Comparison of ENCODE assay signal across 32 mouse cellular contexts in genomic region chr4:154186002-154186537, GRCm38 (mm10). TPM values are rescaled to one million over a fixed set of nuclear protein-coding genes. Genes with fewer than 3 reads are reported as not detected.
DNase-seq lines count a peak whose midpoint lies in the region; ATAC-seq and TF ChIP-seq lines count a peak whose summit lies in the region.
"Had no signal": no experiment of that assay in that cellular context is flagged by ENCODE, and none has a peak within 500 bp of the region (broad histone marks: within the 10 kb centered on the region; RNA-seq: fewer than 3 reads in every experiment).

No protein-coding gene starts in this region.

- H3K4me1 ChIP-seq in heart, embryonic 13.5 days: peaks cover 31% of the 10 kb centered on the region
- peaks cover 61% of the 10 kb centered on the region for H3K4me1 ChIP-seq in lung, adult 2 months (ENCODE audit: control insufficient read depth, insufficient read depth, low read length)
- peaks cover 14% of the 10 kb centered on the region; the same call in 1 of the 2 replicates for H3K4me1 ChIP-seq in lung, postnatal 0 days (ENCODE audit: insufficient read depth, low read depth, low read length)
- no peaks in the 10 kb centered on the region for H3K4me1 ChIP-seq in forebrain, embryonic 14.5 days (ENCODE audit: control insufficient read depth, insufficient read depth, low read length)
- H3K4me1 ChIP-seq: neural tube, embryonic 15.5 days; stomach, embryonic 15.5 days had no signal

- no peak for TF ChIP-seq POLR2A in lung, adult 2 months (IDR thresholded peaks at IDR 0.05; ENCODE audit: borderline replicate concordance, extremely low read depth, low read depth, low read length)

- TF ChIP-seq EP300 in lung, postnatal 0 days (IDR thresholded peaks at IDR 0.05): peak; percentile 50; the same call in 1 of the 2 replicates

- 0 out of 2 replicates have a peak overlapping the region, but pooled peaks have one; percentile 29 for H3K27ac ChIP-seq in heart, embryonic 13.5 days (replicated peaks)
- no peak overlapping the region for H3K27ac ChIP-seq in lung, postnatal 0 days (ENCODE audit: low read length)
- no peak overlapping the region for H3K27ac ChIP-seq in left cerebral cortex, adult 2 months
- H3K27ac ChIP-seq in forebrain, embryonic 14.5 days (ENCODE audit: low read depth, low read length): no peak overlapping the region
- H3K27ac ChIP-seq: embryonic facial prominence, embryonic 13.5 days; hindbrain, embryonic 14.5 days; kidney, embryonic 15.5 days; layer of hippocampus, adult 2 months; liver, embryonic 13.5 days; neural tube, embryonic 15.5 days; stomach, embryonic 15.5 days had no signal

- H3K27me3 ChIP-seq in heart, embryonic 13.5 days (replicated peaks): no peaks in the 10 kb centered on the region; the same call in 1 of the 2 replicates
- H3K27me3 ChIP-seq in lung, postnatal 0 days (replicated peaks; ENCODE audit: insufficient read depth, low read length): no peaks in the 10 kb centered on the region
- no peaks in the 10 kb centered on the region for H3K27me3 ChIP-seq in forebrain, embryonic 14.5 days (replicated peaks; ENCODE audit: control insufficient read depth, insufficient read depth, low read length)
- H3K27me3 ChIP-seq: embryonic facial prominence, embryonic 13.5 days; kidney, embryonic 15.5 days; liver, embryonic 13.5 days; neural tube, embryonic 15.5 days; stomach, embryonic 15.5 days had no signal

- no peaks in the 10 kb centered on the region for H3K36me3 ChIP-seq in heart, embryonic 13.5 days
- H3K36me3 ChIP-seq in lung, postnatal 0 days (ENCODE audit: insufficient read depth, low read length): no peaks in the 10 kb centered on the region
- no peaks in the 10 kb centered on the region for H3K36me3 ChIP-seq in forebrain, embryonic 14.5 days (ENCODE audit: control insufficient read depth, insufficient read depth, low read length)
- H3K36me3 ChIP-seq: kidney, embryonic 15.5 days; liver, embryonic 13.5 days; neural tube, embryonic 15.5 days; stomach, embryonic 15.5 days had no signal

- H3K9me3 ChIP-seq in heart, embryonic 13.5 days: no peaks in the 10 kb centered on the region
- H3K9me3 ChIP-seq in lung, postnatal 0 days (ENCODE audit: low read length): no peaks in the 10 kb centered on the region
- H3K9me3 ChIP-seq in forebrain, embryonic 14.5 days (replicated peaks; ENCODE audit: control insufficient read depth, low read length): no peaks in the 10 kb centered on the region
- H3K9me3 ChIP-seq: embryonic facial prominence, embryonic 13.5 days; kidney, embryonic 15.5 days; liver, embryonic 13.5 days; neural tube, embryonic 15.5 days; stomach, embryonic 15.5 days had no signal

- TF ChIP-seq CTCF in lung, adult 2 months (IDR thresholded peaks at IDR 0.05; ENCODE audit: insufficient read depth, low read length): no peak
- peak; percentile 34 for TF ChIP-seq CTCF in lung, postnatal 0 days (IDR thresholded peaks at IDR 0.05)
- no peak for TF ChIP-seq CTCF in left cerebral cortex, adult 2 months (IDR thresholded peaks at IDR 0.05)

- 48% methylated on average over 11 of the region's 11 CpGs for WGBS in heart, embryonic 13.5 days
- 47% methylated on average over 11 of the region's 11 CpGs for WGBS in lung, adult 2 months
- 50% methylated on average over 11 of the region's 11 CpGs for WGBS in lung, postnatal 0 days
- WGBS in forebrain, embryonic 14.5 days: 80% methylated on average over 11 of the region's 11 CpGs

- no peak for ATAC-seq in heart, embryonic 13.5 days (ENCODE audit: extremely low read depth, insufficient number of reproducible peaks, low FRiP score, low TSS enrichment)
- ATAC-seq in lung, postnatal 0 days: peak; percentile 58
- ATAC-seq in forebrain, embryonic 14.5 days: no peak
- ATAC-seq: forebrain, postnatal 0 days; inflammation-experienced regulatory T-cells, adult 6 months had no signal

- no peak overlapping the region for H3K9ac ChIP-seq in heart, embryonic 13.5 days
- no peak overlapping the region for H3K9ac ChIP-seq in lung, postnatal 0 days (replicated peaks; ENCODE audit: low read depth)
- H3K9ac ChIP-seq in forebrain, embryonic 14.5 days (ENCODE audit: low read length): no peak overlapping the region
- H3K9ac ChIP-seq: embryonic facial prominence, embryonic 13.5 days; forebrain, postnatal 0 days; hindbrain, embryonic 14.5 days; kidney, embryonic 15.5 days; liver, embryonic 13.5 days; neural tube, embryonic 15.5 days; stomach, embryonic 15.5 days had no signal

- intact Hi-C loops in heart, postnatal 14 days (cut with DNase I): no loop called here
- intact Hi-C loops in left cerebral cortex, adult 2 months (cut with DNase I): no loop called here

- no peak for DNase-seq in heart, postnatal 14 days
- DNase-seq in lung, adult 18-20 months: peak; percentile 50 to 53
- no peak for DNase-seq in lung, adult 2 months
- peak; percentile 50 for DNase-seq in lung, postnatal 0 days (ENCODE audit: low spot score)
- DNase-seq in lung, postnatal 4 days: peak; percentile 48 to 71
- DNase-seq in left cerebral cortex, adult 2 months (ENCODE audit: extremely low spot score in 1 of 2, low spot score in 2 of 2): no peak
- DNase-seq in forebrain, embryonic 14.5 days (ENCODE audit: low spot score): no peak
- DNase-seq: adrenal gland, postnatal 25 days; B cell, adult 2 months; cerebellum, adult 18-20 months; cerebellum, postnatal 10 days; forebrain, postnatal 0 days; kidney, adult 18-20 months; kidney, postnatal 36 days; left cerebral cortex, postnatal 4 days; liver, embryonic 13.5 days; midbrain, embryonic 14.5 days; retina, postnatal 1 day; right cerebral cortex, postnatal 14 days had no signal

- no peak overlapping the region for H3K4me2 ChIP-seq in heart, embryonic 13.5 days
- no peak overlapping the region for H3K4me2 ChIP-seq in lung, postnatal 0 days (replicated peaks; ENCODE audit: low read depth, low read length)
- no peak overlapping the region for H3K4me2 ChIP-seq in forebrain, embryonic 14.5 days (ENCODE audit: low read length)
- H3K4me2 ChIP-seq: embryonic facial prominence, embryonic 13.5 days; hindbrain, embryonic 14.5 days; kidney, embryonic 15.5 days; liver, embryonic 13.5 days; neural tube, embryonic 15.5 days; stomach, embryonic 15.5 days had no signal

- no peak overlapping the region for H3K4me3 ChIP-seq in heart, embryonic 13.5 days
- no peak overlapping the region for H3K4me3 ChIP-seq in lung, adult 2 months (replicated peaks; ENCODE audit: extremely low read depth, low read depth, low read length)
- H3K4me3 ChIP-seq in lung, postnatal 0 days (ENCODE audit: low read depth, low read length): no peak overlapping the region
- H3K4me3 ChIP-seq in left cerebral cortex, adult 2 months: no peak overlapping the region
- no peak overlapping the region for H3K4me3 ChIP-seq in forebrain, embryonic 14.5 days (ENCODE audit: low read depth, low read length)
- H3K4me3 ChIP-seq: embryonic facial prominence, embryonic 13.5 days; erythroblast, embryonic 14.5 days; kidney, embryonic 15.5 days; layer of hippocampus, adult 2 months; liver, embryonic 13.5 days; neural tube, embryonic 15.5 days; stomach, embryonic 15.5 days had no signal

RNA-seq across cellular contexts. Expression of gene Megf6, which starts 15.5 kb away (rescaled TPM):
- polyA plus RNA-seq in heart, embryonic 13.5 days (2015; fragmentation: Nextera tagmentation; extraction: Ambion mirVana): 25.9 and 28.4 TPM in 2 replicates
- 10 to 100 TPM; 18.2 to 20.6 TPM for total RNA-seq in heart, postnatal 14 days (2021)
- 68.6 and 83.1 TPM in 2 replicates for polyA plus RNA-seq in lung, adult 2 months (2012; rRNA removed)
- 24.1 and 25.5 TPM in 2 replicates for polyA plus RNA-seq in lung, postnatal 0 days (2015; fragmentation: Nextera tagmentation; extraction: Ambion mirVana)
- total RNA-seq in left cerebral cortex, adult 2 months (2021): 1 to 10 TPM; 4.3 to 5.5 TPM
- polyA plus RNA-seq in forebrain, embryonic 14.5 days (2014; fragmentation: Nextera tagmentation; extraction: Ambion mirVana): 4.6 and 7.7 TPM in 2 replicates
- total RNA-seq: common myeloid progenitor, adult 5-6 weeks; hematopoietic stem cell, adult 5-6 weeks had no signal
- polyA plus RNA-seq: inflammation-experienced regulatory T-cells, adult 6 months had no signal

RNA-seq across cellular contexts. Expression of gene Tprgl, which starts 25.6 kb away (rescaled TPM):
- 119 and 121 TPM in 2 replicates for polyA plus RNA-seq in heart, embryonic 13.5 days (2015; fragmentation: Nextera tagmentation; extraction: Ambion mirVana)
- total RNA-seq in heart, postnatal 14 days (2021): 100 to 1,000 TPM; 121 to 126 TPM
- polyA plus RNA-seq in lung, adult 2 months (2012; rRNA removed): 223 and 276 TPM in 2 replicates
- polyA plus RNA-seq in lung, postnatal 0 days (2015; fragmentation: Nextera tagmentation; extraction: Ambion mirVana): 249 and 268 TPM in 2 replicates
- 100 to 1,000 TPM; 162 to 168 TPM for total RNA-seq in left cerebral cortex, adult 2 months (2021)
- polyA plus RNA-seq in forebrain, embryonic 14.5 days (2014; fragmentation: Nextera tagmentation; extraction: Ambion mirVana): 184 and 194 TPM in 2 replicates

RNA-seq across cellular contexts. Expression of gene Wrap73, which starts 43.9 kb away (rescaled TPM):
- polyA plus RNA-seq in heart, embryonic 13.5 days (2015; fragmentation: Nextera tagmentation; extraction: Ambion mirVana): 22.6 and 24.3 TPM in 2 replicates
- total RNA-seq in heart, postnatal 14 days (2021): 10 to 100 TPM; 12.6 to 13.5 TPM
- 20.2 and 20.3 TPM in 2 replicates for polyA plus RNA-seq in lung, adult 2 months (2012; rRNA removed)
- polyA plus RNA-seq in lung, postnatal 0 days (2015; fragmentation: Nextera tagmentation; extraction: Ambion mirVana): 19.8 and 21.6 TPM in 2 replicates
- total RNA-seq in left cerebral cortex, adult 2 months (2021): 10 to 100 TPM; 29.4 to 35.2 TPM
- 64.2 and 69.7 TPM in 2 replicates for polyA plus RNA-seq in forebrain, embryonic 14.5 days (2014; fragmentation: Nextera tagmentation; extraction: Ambion mirVana)

RNA-seq across cellular contexts. Expression of gene Trp73, which starts 46.1 kb away (rescaled TPM):
- polyA plus RNA-seq in heart, embryonic 13.5 days (2015; fragmentation: Nextera tagmentation; extraction: Ambion mirVana): 0.07 and 0.10 TPM in 2 replicates
- total RNA-seq in heart, postnatal 14 days (2021): under 1 TPM; 0.05 to 0.07 TPM
- 9.9 and 10.0 TPM in 2 replicates for polyA plus RNA-seq in lung, adult 2 months (2012; rRNA removed)
- polyA plus RNA-seq in lung, postnatal 0 days (2015; fragmentation: Nextera tagmentation; extraction: Ambion mirVana): 1.8 and 2.6 TPM in 2 replicates
- 1 to 10 TPM in 1 of 2 experiments, under 1 TPM in 1; 0.41 to 1.1 TPM for total RNA-seq in left cerebral cortex, adult 2 months (2021)
- 4.6 and 5.4 TPM in 2 replicates for polyA plus RNA-seq in forebrain, embryonic 14.5 days (2014; fragmentation: Nextera tagmentation; extraction: Ambion mirVana)
- total RNA-seq: adrenal gland, adult 18-20 months; adrenal gland, postnatal 25 days; common myeloid progenitor, adult 5-6 weeks; gastrocnemius, adult 8-10 months; hematopoietic stem cell, adult 5-6 weeks had no signal
- polyA plus RNA-seq: liver, embryonic 13.5 days had no signal

Comparison
In these comparisons a context has a peak if more than half of its experiments do, and no peak if none do; other contexts are left out.
1. DNase-seq: peak in lung, adult 18-20 months (2 of 2), lung, postnatal 0 days (single experiment) and lung, postnatal 4 days (2 of 2); none in heart, postnatal 14 days (0 of 2), lung, adult 2 months (single experiment), left cerebral cortex, adult 2 months (0 of 2) and forebrain, embryonic 14.5 days (single experiment).